Comparison of ENCODE assay signal across 17 mouse cellular contexts in the genomic region with DNA sequence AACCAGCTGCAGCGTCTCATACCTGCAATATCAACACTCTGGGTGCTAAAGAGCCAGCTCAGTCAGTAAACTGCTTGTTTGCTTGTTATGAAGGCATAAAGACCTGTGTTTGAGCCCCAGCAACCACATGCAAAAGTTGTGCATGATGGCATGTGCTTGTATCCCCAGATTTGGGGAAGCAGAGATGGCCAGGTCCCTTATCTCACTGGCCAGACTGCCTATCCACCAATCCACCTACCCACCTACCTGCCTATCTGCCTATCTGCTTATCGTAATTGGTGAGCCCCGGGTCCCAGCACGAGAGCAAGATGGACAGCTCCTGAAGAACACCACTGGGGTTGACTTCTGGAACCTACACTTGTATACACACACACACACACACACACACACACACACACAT. TPM values are rescaled to one million over a fixed set of nuclear protein-coding genes. Genes with fewer than 3 reads are reported as not detected.
"Had no signal": no experiment of that assay in that cellular context is flagged by ENCODE, and none has a peak within 500 bp of the region (broad histone marks: within the 10 kb centered on the region; RNA-seq: fewer than 3 reads in every experiment).

No protein-coding gene starts in this region.

- H3K4me2 ChIP-seq: limb, embryonic 15.5 days; midbrain, embryonic 13.5 days; neural tube, embryonic 15.5 days had no signal

- H3K36me3 ChIP-seq: limb, embryonic 15.5 days; neural tube, embryonic 15.5 days had no signal

- H3K4me3 ChIP-seq: limb, embryonic 15.5 days; midbrain, embryonic 13.5 days; myocyte; neural tube, embryonic 15.5 days had no signal

- DNase-seq: kidney, postnatal 14 days; layer of hippocampus, postnatal 36 days; lung, adult 18-20 months; thymus, postnatal 4 days had no signal

- H3K27me3 ChIP-seq: limb, embryonic 15.5 days; neural tube, embryonic 15.5 days had no signal

- H3K27ac ChIP-seq: limb, embryonic 15.5 days; midbrain, embryonic 13.5 days; neural tube, embryonic 15.5 days; stomach, postnatal 0 days had no signal

- H3K9ac ChIP-seq: limb, embryonic 15.5 days; midbrain, embryonic 13.5 days; neural tube, embryonic 15.5 days had no signal

- H3K9me3 ChIP-seq: limb, embryonic 15.5 days; midbrain, embryonic 13.5 days; neural tube, embryonic 15.5 days had no signal

- ATAC-seq: midbrain, embryonic 13.5 days had no signal

RNA-seq across cellular contexts. Expression of gene Mpp3, which starts 1.0 kb away (rescaled TPM):
- total RNA-seq: megakaryocyte-erythroid progenitor cell, adult 5-6 weeks had no signal

RNA-seq across cellular contexts. Expression of gene Cd300lg, which starts 12.0 kb away (rescaled TPM):
- total RNA-seq: layer of hippocampus, postnatal 36 days; left cerebral cortex, postnatal 25 days had no signal
- polyA plus RNA-seq: myocyte had no signal

RNA-seq across cellular contexts. Expression of gene Cfap97d1, which starts 45.2 kb away (rescaled TPM):
- total RNA-seq: layer of hippocampus, postnatal 36 days; left cerebral cortex, adult 8-10 months; left cerebral cortex, postnatal 25 days; megakaryocyte-erythroid progenitor cell, adult 5-6 weeks had no signal
- polyA plus RNA-seq: kidney, embryonic 14.5 days; large intestine, adult 2 months; limb, embryonic 11.5 days; limb, embryonic 15.5 days; lung, embryonic 16.5 days; midbrain, embryonic 13.5 days; myocyte; neural tube, embryonic 11.5 days; neural tube, embryonic 15.5 days; stomach, postnatal 0 days had no signal
